Mouse (Mus musculus): Measurements from ENCODE around the gene Rex2. TPM values are rescaled to one million over a fixed set of nuclear protein-coding genes. Genes with fewer than 3 reads are reported as not detected.
"Not testable (repeated sequence)": the region's sequence is repeated elsewhere in the genome, so short reads cannot be mapped to it uniquely, and the experiment has no call there.

Gene Rex2
- total RNA-seq (2021) = under 1 TPM in 1 of 2 experiments, not detected in 1; 0.08 TPM
- long read RNA-seq, experiment 1 = 0 reads
- long read RNA-seq, experiment 2 = 0 reads

- H3K27ac ChIP-seq; DNase-seq; H3K4me3 ChIP-seq; intact Hi-C loops (cut with DNase I): not testable (repeated sequence)
These were observed at the start of gene Rex2 for GRCm38 (mm10) chr4:147021550-147021949. Rex2 (plus strand) TSS chr4:147021850.

GRCm38 (mm10) chr4:146976581-146976980 lies 45.1 kb upstream of the Rex2 start:
- H3K27ac ChIP-seq; H3K4me3 ChIP-seq; DNase-seq; intact Hi-C loops (cut with DNase I): not testable (repeated sequence)

- H3K27ac ChIP-seq; intact Hi-C loops (cut with DNase I); H3K4me3 ChIP-seq; DNase-seq: not testable (repeated sequence)
These were observed 3.2 kb upstream of the Rex2 start for GRCm38 (mm10) chr4:147018400-147018799.

GRCm38 (mm10) chr4:147026374-147026773 lies 4.7 kb downstream of the Rex2 start:
- DNase-seq; H3K4me3 ChIP-seq; intact Hi-C loops (cut with DNase I); H3K27ac ChIP-seq: not testable (repeated sequence)

- intact Hi-C loops (cut with DNase I); H3K27ac ChIP-seq; DNase-seq; H3K4me3 ChIP-seq: not testable (repeated sequence)
These were observed 9.8 kb downstream of the Rex2 start for GRCm38 (mm10) chr4:147031308-147032036.

- H3K27ac ChIP-seq; DNase-seq; intact Hi-C loops (cut with DNase I); H3K4me3 ChIP-seq: not testable (repeated sequence)
These were observed 42.1 kb downstream of the Rex2 start for GRCm38 (mm10) chr4:147063768-147064167.

- H3K27ac ChIP-seq; H3K4me3 ChIP-seq; intact Hi-C loops (cut with DNase I); DNase-seq: not testable (repeated sequence)
These were observed 44.2 kb downstream of the Rex2 start for GRCm38 (mm10) chr4:147065861-147066260.

- intact Hi-C loops (cut with DNase I); H3K4me3 ChIP-seq; DNase-seq; H3K27ac ChIP-seq: not testable (repeated sequence)
These were observed 44.7 kb downstream of the Rex2 start for GRCm38 (mm10) chr4:147066380-147066779.

- DNase-seq; H3K4me3 ChIP-seq; H3K27ac ChIP-seq; intact Hi-C loops (cut with DNase I): not testable (repeated sequence)
These were observed 74.0 kb downstream of the Rex2 start for GRCm38 (mm10) chr4:147095641-147096040.

GRCm38 (mm10) chr4:147101666-147102626 lies 80.3 kb downstream of the Rex2 start:
- H3K27ac ChIP-seq; DNase-seq; intact Hi-C loops (cut with DNase I): not testable (repeated sequence)
- peak overlapping the region; percentile 55 for H3K4me3 ChIP-seq

GRCm38 (mm10) chr4:147103814-147104213 lies 82.2 kb downstream of the Rex2 start:
- intact Hi-C loops (cut with DNase I); H3K4me3 ChIP-seq; DNase-seq; H3K27ac ChIP-seq: not testable (repeated sequence)

Other genes starting within 250 kb of the Rex2 start
- not detected for gene Gm21411, start 112.3 kb upstream of the Rex2 start, total RNA-seq (2021)
- gene Zfp989, start 49.9 kb upstream of the Rex2 start, total RNA-seq (2021) = not detected
- 1 to 10 TPM; 1.0 to 1.4 TPM for gene Zfp991, start 110.2 kb downstream of the Rex2 start, total RNA-seq (2021)

Measured in gastrocnemius, adult 2 months (tissue).